Mouse (Mus musculus): ENCODE measurements around the gene Odf3l2.

Odf3l2 gene

GRCm38 (mm10) chr10:79670071-79670888 lies 24.7 kb upstream of the Odf3l2 start:
- no peak for DNase-seq

- DNase-seq: peak; percentile 81
Measured at GRCm38 (mm10) chr10:79669576-79670057, 24.1 kb upstream of the Odf3l2 start.

DNA sequence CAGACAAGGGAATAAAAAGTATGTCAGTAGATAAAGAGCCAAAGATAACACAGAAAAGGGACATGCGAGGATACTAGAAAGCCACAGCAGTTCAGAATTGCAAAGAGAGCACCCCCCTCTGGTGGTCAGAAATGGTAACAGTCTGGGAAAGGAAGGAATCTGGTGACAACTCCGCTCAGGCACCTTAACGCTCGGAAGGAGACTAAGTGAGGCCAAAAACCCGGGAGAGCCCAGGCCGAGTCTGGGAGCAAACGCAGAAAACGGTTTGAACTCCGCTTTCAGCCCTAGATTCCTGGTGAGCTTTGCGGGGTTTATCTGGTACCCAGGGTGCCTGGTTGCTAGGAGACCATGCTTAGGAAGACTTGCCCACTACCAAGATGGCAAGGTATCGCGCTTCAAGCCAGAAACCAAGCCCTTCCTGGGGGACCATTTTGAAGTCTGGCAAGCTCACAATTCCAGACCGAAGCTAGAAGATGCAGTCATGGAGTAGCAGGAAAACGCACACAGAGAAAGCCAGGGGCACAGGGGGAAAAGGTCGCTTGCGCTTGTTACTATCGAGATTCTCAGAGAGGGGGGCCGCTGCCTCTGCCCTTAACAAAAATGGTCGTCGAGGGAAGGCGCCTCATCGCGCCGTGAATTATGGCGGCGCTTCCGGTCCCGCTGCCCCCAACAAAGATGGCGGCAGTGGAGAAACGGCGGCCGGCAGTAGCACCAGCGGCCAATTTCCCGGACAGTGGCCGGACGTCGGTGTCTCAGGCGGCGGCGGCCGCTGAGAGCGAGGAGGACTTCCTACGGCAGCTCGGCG lies 23.4 kb upstream of the Odf3l2 start, which contains the start of gene Tpgs1:
Tpgs1 (plus strand) TSS at position 599 of the 805 bp plus-strand sequence.
- peak; percentile 85 for DNase-seq

GRCm38 (mm10) chr10:79668076-79668475 lies 22.5 kb upstream of the Odf3l2 start:
- DNase-seq: no peak

DNA sequence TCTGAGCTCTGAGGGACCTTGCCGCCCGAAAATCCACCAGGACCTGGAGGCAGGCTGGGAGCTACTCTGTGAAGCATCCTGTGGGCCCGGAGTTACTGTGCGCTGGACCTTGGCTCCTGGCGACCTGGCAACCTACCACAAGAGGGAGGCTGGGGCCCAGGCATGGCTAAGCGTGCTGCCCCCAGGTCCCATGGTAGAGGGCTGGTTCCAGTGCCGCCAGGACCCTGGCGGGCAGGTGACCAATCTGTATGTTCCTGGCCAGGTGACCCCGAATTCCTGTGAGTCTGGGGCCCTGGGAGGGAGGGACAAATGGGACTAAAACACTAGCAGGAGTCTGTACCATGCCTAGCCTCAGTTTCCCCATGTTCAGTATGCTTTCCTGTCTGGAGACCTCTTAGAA lies 21.0 kb upstream of the Odf3l2 start:
- DNase-seq: no peak

GRCm38 (mm10) chr10:79665051-79665450 lies 19.5 kb upstream of the Odf3l2 start:
- DNase-seq: no peak

DNA sequence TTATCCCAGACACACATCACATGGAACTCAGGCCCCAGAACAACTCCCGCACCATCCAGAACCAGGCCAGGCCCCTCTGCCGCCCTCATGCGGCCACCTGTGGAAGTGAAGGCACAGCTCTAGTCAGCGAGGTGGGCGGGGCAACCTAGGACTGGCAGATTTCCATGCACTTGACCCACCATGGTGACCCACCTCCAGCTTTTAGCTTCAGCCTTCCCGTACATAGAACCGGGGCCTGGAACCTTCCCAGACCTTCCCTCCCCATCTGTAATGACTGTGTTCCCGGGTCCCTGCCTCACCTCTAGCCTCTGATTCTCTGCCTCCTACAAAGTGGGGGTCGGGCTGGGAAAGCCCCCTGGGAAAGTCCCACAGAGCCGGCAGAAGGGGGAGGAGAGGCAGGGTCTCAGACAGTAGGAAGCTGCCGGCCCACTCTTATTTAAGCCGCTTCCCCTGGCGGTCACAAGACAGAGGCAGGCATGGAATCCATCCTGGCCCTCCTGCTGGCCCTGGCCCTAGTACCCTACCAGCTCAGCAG lies 18.7 kb upstream of the Odf3l2 start, which contains the start of gene Madcam1:
Madcam1 (plus strand) TSS at position 429 of the 535 bp plus-strand sequence.
- DNase-seq: peak; percentile 68

DNA sequence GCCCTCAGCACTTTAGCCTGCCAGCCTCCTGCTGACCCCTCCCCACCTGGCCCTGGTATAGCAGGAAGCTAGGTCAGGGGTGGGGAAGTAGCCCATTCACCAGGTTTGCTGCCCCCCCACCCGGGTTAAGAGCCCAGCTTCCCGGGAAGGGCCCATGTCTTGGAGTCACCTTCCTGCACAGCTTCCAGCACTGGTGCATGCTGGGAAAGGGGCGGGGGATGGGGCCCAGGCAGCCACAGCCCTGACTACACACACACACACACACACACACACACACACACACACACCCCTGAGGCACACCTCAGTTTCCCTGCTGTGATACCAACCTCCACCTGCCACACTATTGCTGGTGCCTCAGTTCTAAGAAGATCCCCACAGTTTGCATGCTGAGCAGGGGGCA lies 16.3 kb upstream of the Odf3l2 start:
- no peak for DNase-seq

DNA sequence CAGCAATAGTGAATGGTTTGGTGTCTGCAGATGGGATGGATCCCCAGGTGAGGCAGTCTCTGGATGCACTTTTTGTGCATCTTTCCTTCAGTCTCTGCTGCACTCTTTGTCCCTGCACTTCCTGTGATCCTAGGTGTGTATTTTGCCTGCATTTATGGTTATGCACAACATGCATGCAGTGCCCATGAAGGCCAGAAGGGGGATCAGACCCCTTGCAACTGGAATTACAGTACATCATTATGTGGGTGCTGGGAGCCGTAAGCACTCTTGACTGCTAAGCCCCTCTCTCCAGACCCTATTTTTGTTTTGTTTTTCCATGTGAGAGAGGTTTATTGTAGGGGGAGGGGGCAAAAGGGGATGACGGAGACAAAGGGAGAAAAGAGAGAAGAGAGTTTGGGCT lies 14.8 kb upstream of the Odf3l2 start:
- DNase-seq: no peak

DNA sequence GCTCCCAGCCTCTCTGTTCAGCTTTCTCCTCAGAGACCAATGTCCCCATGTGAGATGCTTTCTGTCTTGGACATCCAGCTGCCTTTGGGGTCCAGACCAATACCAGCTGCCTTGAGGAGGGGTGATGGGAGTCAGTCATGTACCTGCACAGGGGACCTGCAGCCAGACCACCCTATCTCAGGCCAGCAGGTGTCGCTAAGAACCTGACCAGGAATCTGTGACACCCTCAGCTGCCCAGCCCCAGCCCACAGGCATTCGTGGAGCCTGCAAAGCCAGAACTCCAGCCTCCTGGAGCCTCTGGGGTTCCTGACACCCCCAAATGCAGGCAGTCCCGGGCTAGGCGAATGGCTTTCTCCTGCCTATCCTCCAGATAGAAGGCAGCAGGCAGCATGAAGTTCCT lies 13.3 kb upstream of the Odf3l2 start:
- DNase-seq: no peak

- no peak for DNase-seq
Measured at GRCm38 (mm10) chr10:79654946-79655395, 9.4 kb upstream of the Odf3l2 start.

GRCm38 (mm10) chr10:79652789-79653188 lies 7.3 kb upstream of the Odf3l2 start:
- DNase-seq: no peak

- peak; percentile 83 for DNase-seq
Measured at GRCm38 (mm10) chr10:79649070-79649751, 3.7 kb upstream of the Odf3l2 start.

GRCm38 (mm10) chr10:79638486-79639204 lies 6.9 kb downstream of the Odf3l2 start:
- DNase-seq: peak; percentile 53

DNA sequence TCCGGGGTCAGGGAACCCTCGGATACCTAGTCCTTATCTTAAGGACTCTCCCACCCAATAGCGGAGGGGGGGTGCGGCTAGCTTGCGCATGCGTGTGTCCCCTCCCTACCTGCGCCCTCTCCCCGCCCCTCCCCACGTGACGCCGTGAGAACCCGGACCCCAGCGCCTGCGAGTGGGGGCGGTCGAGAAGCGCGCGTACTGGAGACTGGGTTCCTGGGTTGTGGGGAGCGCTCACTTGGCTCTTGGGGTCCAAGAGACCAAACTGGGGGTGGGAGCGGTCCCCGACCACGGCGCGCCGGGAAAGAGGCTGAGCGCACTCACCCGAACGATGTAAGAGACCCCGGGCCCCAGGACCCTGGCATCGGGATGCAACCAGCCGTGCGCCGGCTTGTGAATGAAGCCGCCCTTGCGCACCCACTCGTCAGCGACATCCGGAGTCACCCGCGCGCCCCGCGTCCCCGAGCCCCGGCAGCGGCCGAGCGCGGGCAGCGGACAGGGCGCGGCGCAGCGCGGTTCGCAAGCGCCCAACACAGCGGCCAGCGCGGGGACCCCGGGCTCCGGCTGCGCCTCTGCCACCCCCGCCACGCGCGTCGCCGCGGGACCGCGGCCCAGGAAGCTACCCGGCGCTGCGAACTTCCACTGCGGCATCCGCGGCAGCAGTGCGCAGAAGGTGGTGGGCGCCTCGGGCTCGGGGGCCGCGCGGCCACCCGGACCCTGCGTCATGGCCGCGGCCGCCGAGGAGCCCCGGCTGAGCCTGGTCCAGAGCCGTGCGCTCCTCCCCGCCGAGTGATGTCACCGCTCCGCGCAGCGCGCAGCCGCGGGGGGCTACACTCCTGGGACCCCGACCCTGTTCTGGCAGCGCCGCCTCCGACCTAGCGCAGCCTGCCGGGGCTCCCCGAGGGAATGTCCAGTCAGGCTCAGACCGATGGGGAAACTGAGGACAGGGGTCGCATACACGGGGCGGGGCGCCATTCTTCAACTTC lies 8.1 kb downstream of the Odf3l2 start, which contains the start of gene Shc2:
Shc2 (minus strand) TSS at position 791 of the 983 bp plus-strand sequence.
- peak; percentile 89 for DNase-seq

GRCm38 (mm10) chr10:79636287-79636686 lies 9.3 kb downstream of the Odf3l2 start:
- no peak for DNase-seq

GRCm38 (mm10) chr10:79633006-79633777 lies 12.3 kb downstream of the Odf3l2 start:
- no peak for DNase-seq

- DNase-seq: peak; percentile 58
Measured at GRCm38 (mm10) chr10:79631432-79631831, 14.1 kb downstream of the Odf3l2 start.

- DNase-seq: no peak
Measured at GRCm38 (mm10) chr10:79628377-79628776, 17.2 kb downstream of the Odf3l2 start.

- DNase-seq: no peak
Measured at GRCm38 (mm10) chr10:79626156-79626555, 19.4 kb downstream of the Odf3l2 start.
